Mouse (Mus musculus) stomach, postnatal 0 days (tissue): ENCODE results near the gene Itga3. TPM values are rescaled to one million over a fixed set of nuclear protein-coding genes. Genes with fewer than 3 reads are reported as not detected.

Experiments
- ATAC-seq: fragments of 200-750 bp; cut with Nextera tagmentation; 2 replicates; pipeline ENCODE4 v1.8.0; 2017; ENCODE audit not compliant: low FRiP score, low TSS enrichment
- DNase-seq: peaks from one replicate; pipeline ENCODE4 v3.0.0-alpha.2; 2016; ENCODE audit warnings: low spot score
- H3K27ac ChIP-seq: fragments of 300-500 bp; sonication (generic); replicated peaks from 2 replicates; pipeline ENCODE4 v1.5.1; 2014; ENCODE audit warnings: mild to moderate bottlenecking, control low read depth
- H3K27me3 ChIP-seq: fragments of 300-500 bp; sonication (generic); 2 replicates; pipeline ENCODE4 v1.6.1; 2014; ENCODE audit warnings: low read length; ENCODE audit not compliant: control insufficient read depth, insufficient read depth
- H3K36me3 ChIP-seq: fragments of 300-500 bp; sonication (generic); 2 replicates; pipeline ENCODE4 v1.6.1; 2014; ENCODE audit warnings: low read length, mixed read lengths; ENCODE audit not compliant: control insufficient read depth, insufficient read depth
- H3K4me1 ChIP-seq: fragments of 300-500 bp; sonication (generic); replicated peaks from 2 replicates; pipeline ENCODE4 v1.6.1; 2014; ENCODE audit warnings: antibody characterized with exemption; ENCODE audit not compliant: control insufficient read depth, insufficient read depth
- H3K4me2 ChIP-seq: fragments of 300-500 bp; sonication (generic); replicated peaks from 2 replicates; pipeline ENCODE4 v1.6.1; 2014; ENCODE audit warnings: low read depth, mild to moderate bottlenecking, control low read depth, moderate library complexity
- H3K4me3 ChIP-seq: fragments of 300-500 bp; sonication (generic); 2 replicates; pipeline ENCODE4 v1.5.1; 2014; ENCODE audit warnings: low read depth, low read length, control low read depth
- H3K9ac ChIP-seq: fragments of 300-500 bp; sonication (generic); 2 replicates; pipeline ENCODE4 v1.6.1; 2014; ENCODE audit warnings: mild to moderate bottlenecking, low read length, control low read depth, mixed read lengths
- H3K9me3 ChIP-seq: fragments of 300-500 bp; sonication (generic); 2 replicates; pipeline ENCODE4 v1.6.1; 2016; ENCODE audit warnings: low read length; ENCODE audit not compliant: control insufficient read depth
- CTCF ChIP-seq: IDR thresholded peaks from 2 replicates; pipeline ENCODE4 v1.5.1; 2016; ENCODE audit warnings: antibody characterized with exemption, low read depth, mild to moderate bottlenecking, moderate library complexity
- EP300 ChIP-seq: optimal IDR thresholded peaks from 2 replicates; pipeline ENCODE3; 2016; ENCODE audit warnings: antibody characterized with exemption
- WGBS: fragments of 180-500 bp; shearing (Covaris S2); extraction: QIAGEN DNeasy Blood & Tissue Kit; methylation state at CpG from one replicate; pipeline ENCODE4 v1.1.7; 2014; 5-methylcytosine and 5-hydroxymethylcytosine counted together
- polyA plus RNA-seq: library from polyadenylated mRNA; unstranded; fragments of >200 nt; fragmentation: Nextera tagmentation; extraction: Ambion mirVana; gene quantifications from 2 replicates; pipeline ENCODE4 v1.2.1, GENCODE M21; 2015

Gene Itga3
- polyA plus RNA-seq, 1 experiment from 2014 or later, result 15.6 TPM

DNA sequence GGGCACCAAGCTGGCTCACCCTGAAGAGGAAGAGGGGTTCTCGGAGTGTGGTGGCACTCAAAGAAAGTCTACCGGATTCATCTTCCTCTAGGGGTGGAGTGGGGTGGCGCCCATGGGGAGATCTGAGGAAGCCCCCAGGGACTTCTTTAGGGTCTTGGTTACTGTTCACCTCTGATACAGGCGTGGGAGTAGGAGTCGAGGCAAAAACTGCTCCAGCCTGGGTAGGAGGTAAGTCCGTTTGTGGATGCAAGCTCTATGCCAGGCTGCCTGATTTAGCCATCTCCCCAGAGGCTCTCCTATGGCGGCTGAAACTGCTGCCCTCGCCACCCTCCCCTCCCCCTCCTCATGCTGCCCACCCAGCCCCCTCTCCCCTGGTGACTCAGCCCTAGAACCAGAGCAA lies 4.5 kb downstream of the Itga3 start:
- no peak for TF ChIP-seq EP300
- Histone ChIP-seq H3K4me1 (peaks cover 19% of the 10 kb centered on the region), H3K36me3 (0 out of 2 replicates have a peak, but pooled peaks cover 3% of the 10 kb centered on the region), H3K27ac (peak overlapping the region; percentile 1), H3K27me3 (no peaks in the 10 kb centered on the region), H3K9me3 (no peaks in the 10 kb centered on the region), H3K9ac (no peak overlapping the region), H3K4me3 (no peak overlapping the region), H3K4me2 (0 out of 2 replicates have a peak overlapping the region, but pooled peaks have one; percentile 5)
- DNase-seq (no peak), ATAC-seq (no peak)
- 73% methylated on average over 8 of the region's 8 CpGs for WGBS

- no peaks in the 10 kb centered on the region for H3K9me3 ChIP-seq
- DNase-seq, result peak; percentile 44
- peaks cover 19% of the 10 kb centered on the region for H3K4me1 ChIP-seq
- peak overlapping the region; percentile 84 for H3K27ac ChIP-seq
- TF ChIP-seq CTCF (no peak), EP300 (no peak)
- H3K4me2 ChIP-seq, result no peak overlapping the region; the same call in 1 of the 2 replicates
- no peaks in the 10 kb centered on the region for H3K27me3 ChIP-seq
- WGBS, result 13% methylated on average over 7 of the region's 7 CpGs
- no peak overlapping the region for H3K4me3 ChIP-seq
- H3K9ac ChIP-seq, result no peak overlapping the region
- H3K36me3 ChIP-seq, result 0 out of 2 replicates have a peak, but pooled peaks cover 3% of the 10 kb centered on the region
- no peak for ATAC-seq
Observed at GRCm38 (mm10) chr11:95071266-95071665, 5.3 kb downstream of the Itga3 start.

- H3K9me3 ChIP-seq, result no peaks in the 10 kb centered on the region
- DNase-seq, result peak; percentile 60
- TF ChIP-seq CTCF (no peak), EP300 (no peak)
- H3K4me3 ChIP-seq, result no peak overlapping the region
- H3K27me3 ChIP-seq, result no peaks in the 10 kb centered on the region
- no peak overlapping the region for H3K4me2 ChIP-seq
- peaks cover 7% of the 10 kb centered on the region; the same call in 1 of the 2 replicates for H3K36me3 ChIP-seq
- ATAC-seq, result peak; percentile 43
- peaks cover 18% of the 10 kb centered on the region for H3K4me1 ChIP-seq
- 49% methylated on average over 8 of the region's 8 CpGs for WGBS
- H3K27ac ChIP-seq, result peak overlapping the region; percentile 84
- 0 out of 2 replicates have a peak overlapping the region, but pooled peaks have one; percentile 23 for H3K9ac ChIP-seq
Observed at GRCm38 (mm10) chr11:95070140-95071107, 6.2 kb downstream of the Itga3 start.

DNA sequence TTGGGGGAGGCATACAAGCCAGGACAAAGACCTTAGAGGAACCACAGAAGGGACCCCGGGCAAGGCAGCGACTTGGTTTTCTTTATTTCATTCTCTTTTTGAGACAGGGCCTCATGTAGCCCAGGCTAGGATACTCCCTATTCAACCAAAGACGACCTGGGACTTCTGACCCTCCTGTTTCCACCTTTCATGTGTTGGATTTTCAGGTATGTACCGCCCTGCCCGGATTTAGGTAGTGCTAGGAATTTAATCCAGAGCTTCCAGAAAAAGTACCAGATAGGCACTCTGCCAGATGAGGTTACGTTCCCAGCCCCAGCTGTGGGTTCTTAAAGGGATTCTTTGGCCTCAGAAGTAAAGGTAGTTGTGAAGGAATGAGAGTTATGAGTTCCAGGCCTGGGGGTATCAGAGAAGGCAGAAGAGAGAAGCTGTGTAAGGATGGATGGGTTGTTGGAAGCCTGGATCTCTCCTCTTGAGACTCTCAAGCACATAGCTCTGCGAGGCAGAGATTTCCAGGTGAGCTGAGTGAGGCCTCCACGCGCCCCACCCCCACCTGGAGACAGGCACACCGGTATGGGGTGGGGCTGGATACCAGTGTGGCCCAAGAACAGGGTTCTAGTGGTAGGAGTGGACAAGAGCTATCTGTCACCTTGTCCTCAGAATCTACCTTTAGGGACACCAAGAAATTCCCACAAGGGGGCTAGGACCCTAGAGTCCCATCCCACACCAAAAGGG lies 7.2 kb downstream of the Itga3 start:
- DNase-seq (no peak), ATAC-seq (no peak)
- Histone ChIP-seq H3K4me2 (no peak overlapping the region), H3K36me3 (peaks cover 7% of the 10 kb centered on the region; the same call in 1 of the 2 replicates), H3K27me3 (no peaks in the 10 kb centered on the region), H3K9me3 (no peaks in the 10 kb centered on the region), H3K9ac (no peak overlapping the region), H3K27ac (peak overlapping the region; percentile 84), H3K4me3 (no peak overlapping the region), H3K4me1 (peaks cover 16% of the 10 kb centered on the region)
- 62% methylated on average over 10 of the region's 10 CpGs for WGBS
- TF ChIP-seq CTCF (no peak), EP300 (no peak)

GRCm38 (mm10) chr11:95056768-95057501 lies 19.7 kb downstream of the Itga3 start:
- no peak for DNase-seq
- no peak for TF ChIP-seq EP300
- TF ChIP-seq CTCF, result no peak
- Histone ChIP-seq H3K9me3 (no peaks in the 10 kb centered on the region), H3K27me3 (no peaks in the 10 kb centered on the region), H3K27ac (no peak overlapping the region), H3K4me1 (no peaks in the 10 kb centered on the region), H3K9ac (no peak overlapping the region), H3K4me3 (no peak overlapping the region), H3K4me2 (no peak overlapping the region), H3K36me3 (peaks cover 5% of the 10 kb centered on the region)
- WGBS, result 57% methylated on average over 19 of the region's 19 CpGs
- ATAC-seq, result peak; percentile 33
